Mouse (Mus musculus): Measurements from ENCODE around the gene Xpnpep2.

The Xpnpep2 gene

GRCm38 (mm10) chrX:48124132-48125071 is 15.9 kb downstream of the Xpnpep2 start:
- peak; percentile 47 for DNase-seq (ENCODE audit: extremely low read depth, low read depth)

- DNase-seq (ENCODE audit: extremely low read depth, low read depth), result no peak
Measured at GRCm38 (mm10) chrX:48126903-48127476, 18.5 kb downstream of the Xpnpep2 start.

- DNase-seq (ENCODE audit: extremely low read depth, low read depth), result peak; percentile 66
Measured at GRCm38 (mm10) chrX:48127502-48128218, 19.1 kb downstream of the Xpnpep2 start.

- no peak for DNase-seq (ENCODE audit: extremely low read depth, low read depth)
Measured at GRCm38 (mm10) chrX:48129167-48129566, 20.6 kb downstream of the Xpnpep2 start.

- no peak for DNase-seq (ENCODE audit: extremely low read depth, low read depth)
Measured at GRCm38 (mm10) chrX:48136935-48137334, 28.4 kb downstream of the Xpnpep2 start.

- no peak for DNase-seq (ENCODE audit: extremely low read depth, low read depth)
Measured at GRCm38 (mm10) chrX:48138011-48138410, 29.5 kb downstream of the Xpnpep2 start.

- DNase-seq (ENCODE audit: extremely low read depth, low read depth), result peak; percentile 92
Measured at GRCm38 (mm10) chrX:48138539-48139275, 30.2 kb downstream of the Xpnpep2 start.

- DNase-seq (ENCODE audit: extremely low read depth, low read depth), result no peak
Measured at GRCm38 (mm10) chrX:48139368-48140285, 31.1 kb downstream of the Xpnpep2 start.

- DNase-seq (ENCODE audit: extremely low read depth, low read depth), result peak; percentile 39
Measured at GRCm38 (mm10) chrX:48140286-48140877, 31.9 kb downstream of the Xpnpep2 start.

GRCm38 (mm10) chrX:48141481-48141880 is 33.0 kb downstream of the Xpnpep2 start:
- DNase-seq (ENCODE audit: extremely low read depth, low read depth), result no peak

GRCm38 (mm10) chrX:48143415-48144335 is 35.1 kb downstream of the Xpnpep2 start:
- DNase-seq (ENCODE audit: extremely low read depth, low read depth), result peak; percentile 54

GRCm38 (mm10) chrX:48146262-48146661 is 37.7 kb downstream of the Xpnpep2 start, which contains the start of gene Sash3:
Gene Sash3 (plus strand): TSS chrX:48146436.
- no peak for DNase-seq (ENCODE audit: extremely low read depth, low read depth)

- no peak for DNase-seq (ENCODE audit: extremely low read depth, low read depth)
Measured at GRCm38 (mm10) chrX:48147226-48147625, 38.7 kb downstream of the Xpnpep2 start.

GRCm38 (mm10) chrX:48147741-48148186 is 39.2 kb downstream of the Xpnpep2 start:
- DNase-seq (ENCODE audit: extremely low read depth, low read depth), result no peak

GRCm38 (mm10) chrX:48152106-48152505 is 43.6 kb downstream of the Xpnpep2 start:
- no peak for DNase-seq (ENCODE audit: extremely low read depth, low read depth)

GRCm38 (mm10) chrX:48153414-48153813 is 44.9 kb downstream of the Xpnpep2 start:
- DNase-seq (ENCODE audit: extremely low read depth, low read depth), result peak; percentile 85

- DNase-seq (ENCODE audit: extremely low read depth, low read depth), result no peak
Measured at GRCm38 (mm10) chrX:48153949-48154348, 45.4 kb downstream of the Xpnpep2 start.

GRCm38 (mm10) chrX:48155489-48155888 is 47.0 kb downstream of the Xpnpep2 start:
- DNase-seq (ENCODE audit: extremely low read depth, low read depth), result no peak

- DNase-seq (ENCODE audit: extremely low read depth, low read depth), result no peak
Measured at GRCm38 (mm10) chrX:48157396-48157795, 48.9 kb downstream of the Xpnpep2 start.

Measured in MEL-GATA-1-ER (cell line).